Mouse (Mus musculus) lung, adult 2 months (tissue): ENCODE results near the gene Dgkd.
A peak's percentile ranks its signal among the peaks of the same experiment; 100 is the strongest.

ENCODE experiments used
- CTCF ChIP-seq: fragments of 200-500 bp; IDR thresholded peaks from 2 replicates; pipeline ENCODE4 v1.5.1; 2011; ENCODE audit warnings: mild to moderate bottlenecking, low read length, control low read depth; ENCODE audit not compliant: insufficient read depth
- POLR2A ChIP-seq: fragments of 200-500 bp; IDR thresholded peaks from 2 replicates; pipeline ENCODE4 v1.6.1; 2011; ENCODE audit warnings: low read depth, mild to moderate bottlenecking, control low read depth, low read length, borderline replicate concordance; ENCODE audit errors: extremely low read depth

DNA sequence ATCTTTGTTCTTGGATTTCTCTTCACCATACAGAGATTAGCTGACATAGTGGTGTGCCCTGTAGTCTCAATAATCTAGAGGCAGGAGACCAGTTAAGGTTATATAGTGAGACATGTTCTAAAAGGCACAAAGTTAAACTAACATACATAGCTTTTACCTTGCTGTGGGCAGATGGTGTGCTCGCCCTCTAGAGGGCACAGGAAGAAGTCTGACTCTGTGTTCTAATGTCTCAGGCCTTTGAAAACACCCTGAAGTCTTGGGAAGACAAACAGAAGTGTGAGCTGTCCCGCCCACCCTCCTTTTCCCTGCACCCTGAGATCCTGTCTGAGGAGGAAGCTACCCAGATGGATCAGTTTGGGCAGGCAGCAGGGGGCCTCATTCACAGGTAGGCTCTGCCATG lies 83.4 kb downstream of the Dgkd start:
- peak; percentile 37; the same call in 1 of the 2 replicates for TF ChIP-seq CTCF
- TF ChIP-seq POLR2A: no peak
